17 mouse cellular contexts compared by ENCODE assay signal in the genomic region with DNA sequence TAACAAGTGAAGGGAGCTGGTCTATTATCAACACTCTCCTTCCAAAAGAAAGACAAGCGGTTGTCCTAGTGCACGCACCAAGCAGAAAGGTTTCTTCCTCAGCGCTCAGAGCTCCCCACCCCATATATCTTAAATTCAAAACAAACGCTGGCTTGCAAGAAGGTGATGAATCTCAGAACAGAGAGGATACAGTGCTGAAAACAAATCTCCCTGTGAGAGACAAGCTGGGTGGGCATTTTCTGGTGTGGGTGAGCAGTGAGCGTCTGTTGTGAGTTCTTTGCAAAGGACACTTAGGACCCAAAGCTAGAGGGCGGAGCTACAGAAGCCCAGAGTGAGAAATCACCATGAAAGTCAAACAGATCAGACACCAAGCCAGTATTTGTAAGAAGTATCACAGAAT.
DNase-seq lines count a peak whose midpoint lies in the region; ATAC-seq lines count a peak whose summit lies in the region.
"Had no signal": no experiment of that assay in that cellular context is flagged by ENCODE, and none has a peak within 500 bp of the region (broad histone marks: within the 10 kb centered on the region; RNA-seq: fewer than 3 reads in every experiment).

No protein-coding gene starts in this region.

- DNase-seq in hindbrain, embryonic 11.5 days (ENCODE audit: low spot score) = no peak
- no peak for DNase-seq in lung, adult 18-20 months
- DNase-seq in thymus, postnatal 25 days = no peak
- DNase-seq in frontal cortex, postnatal 10 days (ENCODE audit: low spot score in 2 of 2) = no peak
- DNase-seq: B cell, adult 2 months; cerebellum, adult 18-20 months; cerebellum, postnatal 25 days; embryo, embryonic 11 days; layer of hippocampus, postnatal 36 days; lung, postnatal 4 days; thymus, adult 18-20 months had no signal

- no peak for ATAC-seq in hindbrain, embryonic 13.5 days (ENCODE audit: low FRiP score)
- no peak for ATAC-seq in hindbrain, embryonic 11.5 days (ENCODE audit: low FRiP score)
- no peak for ATAC-seq in lung, embryonic 15.5 days (ENCODE audit: borderline replicate concordance, extremely low read depth, low FRiP score, low TSS enrichment)
- ATAC-seq in neural tube, embryonic 12.5 days (ENCODE audit: low FRiP score, low read depth) = 0 out of 2 replicates have a peak, but pooled peaks have one; percentile 29

- H3K36me3 ChIP-seq in hindbrain, embryonic 13.5 days = no peaks in the 10 kb centered on the region
- no peaks in the 10 kb centered on the region for H3K36me3 ChIP-seq in hindbrain, embryonic 11.5 days (ENCODE audit: control insufficient read depth, insufficient read depth, low read length)
- H3K36me3 ChIP-seq in lung, embryonic 15.5 days = no peaks in the 10 kb centered on the region
- H3K36me3 ChIP-seq in neural tube, embryonic 12.5 days = no peaks in the 10 kb centered on the region
- H3K36me3 ChIP-seq: forebrain, embryonic 10.5 days; heart, embryonic 15.5 days; liver, embryonic 15.5 days had no signal

- H3K27me3 ChIP-seq in hindbrain, embryonic 13.5 days = no peaks in the 10 kb centered on the region; the same call in 1 of the 2 replicates
- no peaks in the 10 kb centered on the region for H3K27me3 ChIP-seq in hindbrain, embryonic 11.5 days (ENCODE audit: control insufficient read depth, insufficient read depth, low read length)
- no peaks in the 10 kb centered on the region for H3K27me3 ChIP-seq in lung, embryonic 15.5 days
- H3K27me3 ChIP-seq in neural tube, embryonic 12.5 days (replicated peaks) = no peaks in the 10 kb centered on the region
- H3K27me3 ChIP-seq: heart, embryonic 15.5 days; liver, embryonic 15.5 days had no signal

- no peak overlapping the region for H3K9ac ChIP-seq in hindbrain, embryonic 13.5 days
- no peak overlapping the region for H3K9ac ChIP-seq in hindbrain, embryonic 11.5 days (ENCODE audit: low read depth, low read length)
- H3K9ac ChIP-seq in lung, embryonic 15.5 days = no peak overlapping the region
- no peak overlapping the region for H3K9ac ChIP-seq in neural tube, embryonic 12.5 days
- H3K9ac ChIP-seq: heart, embryonic 15.5 days; liver, embryonic 15.5 days had no signal

- peaks cover 11% of the 10 kb centered on the region; the same call in 1 of the 2 replicates for H3K4me1 ChIP-seq in hindbrain, embryonic 13.5 days (replicated peaks)
- H3K4me1 ChIP-seq in hindbrain, embryonic 11.5 days (replicated peaks; ENCODE audit: control insufficient read depth, insufficient read depth, low read length) = no peaks in the 10 kb centered on the region
- H3K4me1 ChIP-seq in lung, embryonic 15.5 days = peaks cover 11% of the 10 kb centered on the region; the same call in 1 of the 2 replicates
- no peaks in the 10 kb centered on the region for H3K4me1 ChIP-seq in neural tube, embryonic 12.5 days
- H3K4me1 ChIP-seq: forebrain, embryonic 10.5 days; liver, embryonic 15.5 days had no signal

- no peak overlapping the region for H3K4me3 ChIP-seq in hindbrain, embryonic 13.5 days
- H3K4me3 ChIP-seq in hindbrain, embryonic 11.5 days (ENCODE audit: low read depth, low read length) = no peak overlapping the region
- no peak overlapping the region; the same call in 1 of the 2 replicates for H3K4me3 ChIP-seq in lung, embryonic 15.5 days
- no peak overlapping the region for H3K4me3 ChIP-seq in neural tube, embryonic 12.5 days
- H3K4me3 ChIP-seq: forebrain, embryonic 10.5 days; heart, embryonic 15.5 days; liver, embryonic 15.5 days had no signal

- H3K9me3 ChIP-seq in hindbrain, embryonic 13.5 days = no peaks in the 10 kb centered on the region
- no peaks in the 10 kb centered on the region; the same call in 1 of the 2 replicates for H3K9me3 ChIP-seq in hindbrain, embryonic 11.5 days (ENCODE audit: control insufficient read depth, low read length)
- H3K9me3 ChIP-seq in lung, embryonic 15.5 days = no peaks in the 10 kb centered on the region
- no peaks in the 10 kb centered on the region for H3K9me3 ChIP-seq in neural tube, embryonic 12.5 days
- H3K9me3 ChIP-seq: forebrain, embryonic 10.5 days; heart, embryonic 15.5 days; liver, embryonic 15.5 days had no signal

- H3K4me2 ChIP-seq in hindbrain, embryonic 13.5 days = no peak overlapping the region
- no peak overlapping the region for H3K4me2 ChIP-seq in hindbrain, embryonic 11.5 days (replicated peaks; ENCODE audit: low read depth, low read length)
- H3K4me2 ChIP-seq in lung, embryonic 15.5 days = peak overlapping the region; percentile 35
- no peak overlapping the region for H3K4me2 ChIP-seq in neural tube, embryonic 12.5 days (replicated peaks)
- H3K4me2 ChIP-seq: heart, embryonic 15.5 days; liver, embryonic 15.5 days had no signal

- WGBS in hindbrain, embryonic 13.5 days = 66% methylated on average over 6 of the region's 6 CpGs
- WGBS in hindbrain, embryonic 11.5 days = 73% methylated on average over 6 of the region's 6 CpGs
- 34% methylated on average over 6 of the region's 6 CpGs for WGBS in lung, embryonic 15.5 days
- 55% methylated on average over 6 of the region's 6 CpGs for WGBS in neural tube, embryonic 12.5 days

- H3K27ac ChIP-seq in hindbrain, embryonic 13.5 days = peak overlapping the region; percentile 23; the same call in 1 of the 2 replicates
- no peak overlapping the region for H3K27ac ChIP-seq in hindbrain, embryonic 11.5 days (ENCODE audit: low read depth, low read length)
- peak overlapping the region; percentile 57 for H3K27ac ChIP-seq in lung, embryonic 15.5 days
- H3K27ac ChIP-seq in neural tube, embryonic 12.5 days = no peak overlapping the region
- H3K27ac ChIP-seq: forebrain, embryonic 10.5 days; heart, embryonic 15.5 days; liver, embryonic 15.5 days had no signal

Comparison
In these comparisons a context has a peak if more than half of its experiments do, and no peak if none do; other contexts are left out.
1. H3K27ac ChIP-seq: peak in hindbrain, embryonic 13.5 days (single experiment) and lung, embryonic 15.5 days (single experiment); none in hindbrain, embryonic 11.5 days (single experiment) and neural tube, embryonic 12.5 days (single experiment).